Mouse (Mus musculus) kidney, adult 2 months (tissue): Measurements from ENCODE around the gene Dennd5b.

Experiments
- CTCF ChIP-seq: fragments of 200-500 bp; conservative IDR thresholded peaks from 2 replicates; pipeline ENCODE4 v1.5.1; 2011; ENCODE audit warnings: low read depth, mild to moderate bottlenecking, control low read depth, low read length, moderate library complexity, mixed read lengths; ENCODE audit not compliant: insufficient read depth, insufficient read length
- POLR2A ChIP-seq: fragments of 200-500 bp; IDR thresholded peaks from one replicate; pipeline ENCODE4 v1.6.1; 2011; ENCODE audit warnings: low read depth, low read length, control low read depth

DNA sequence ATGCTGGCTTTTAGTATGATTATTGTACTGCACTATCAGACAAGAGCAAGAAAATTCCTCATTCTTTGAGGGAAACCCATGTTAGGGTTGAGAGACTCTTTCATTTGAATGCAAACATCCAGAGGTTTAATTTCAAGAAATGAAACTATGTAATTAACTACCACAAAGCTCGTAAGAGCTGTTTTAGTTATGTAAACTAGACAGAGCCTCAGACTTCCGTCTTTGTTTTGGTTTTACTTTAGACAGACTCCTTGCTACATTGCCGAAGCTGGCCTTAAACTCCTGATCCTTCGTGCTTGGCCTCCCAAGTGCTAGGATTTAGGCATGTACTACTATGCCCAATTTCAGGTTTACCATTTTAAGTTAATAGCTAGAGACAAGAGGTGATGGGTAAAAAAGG lies 61.4 kb downstream of the Dennd5b start:
- TF ChIP-seq POLR2A (no peak), CTCF (no peak)
